Mouse (Mus musculus) T-helper 17 cell (primary cell): ENCODE results near the gene Farsb.

Experiments used
- in situ Hi-C, 2 experiments: fragments of 300-600 bp; cut with MboI, MseI; formaldehyde crosslinking; loops; 1 replicate in 1 of 2; 2 replicates in 1 of 2; pipeline ENCODE4 v1.15.1; 2025; ENCODE audit warnings: high pct_unique_total_duplicates in 2 of 2

Farsb gene

DNA sequence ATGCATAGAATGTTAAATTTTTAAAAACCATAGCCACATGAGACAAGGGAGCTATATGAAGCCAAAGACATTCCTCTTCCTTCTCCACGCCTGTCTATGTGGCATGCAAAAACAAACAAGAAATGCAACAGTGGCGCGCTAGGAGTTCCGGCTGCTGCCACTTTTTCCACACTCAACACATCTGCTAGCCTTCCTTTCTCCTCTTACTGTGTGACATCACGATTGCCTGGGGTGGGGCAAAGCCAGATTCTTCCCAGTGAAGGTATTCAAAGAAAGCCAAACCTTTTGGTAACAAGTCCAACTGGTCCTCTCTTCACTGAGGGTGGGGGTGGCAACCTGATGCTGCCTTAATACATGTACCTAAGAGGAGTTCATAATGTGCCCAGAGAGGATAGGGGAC lies 66.9 kb downstream of the Farsb start:
- in situ Hi-C loops = no loop called here

GRCm38 (mm10) chr1:78420271-78420670 lies 68.4 kb downstream of the Farsb start:
- in situ Hi-C loops = no loop called here

GRCm38 (mm10) chr1:78419593-78419992 lies 69.1 kb downstream of the Farsb start:
- in situ Hi-C loops = no loop called here

GRCm38 (mm10) chr1:78417154-78417911 lies 71.4 kb downstream of the Farsb start:
- in situ Hi-C loops = no loop called here

- in situ Hi-C loops = no loop called here
Measured at GRCm38 (mm10) chr1:78414421-78414820, 74.3 kb downstream of the Farsb start.

DNA sequence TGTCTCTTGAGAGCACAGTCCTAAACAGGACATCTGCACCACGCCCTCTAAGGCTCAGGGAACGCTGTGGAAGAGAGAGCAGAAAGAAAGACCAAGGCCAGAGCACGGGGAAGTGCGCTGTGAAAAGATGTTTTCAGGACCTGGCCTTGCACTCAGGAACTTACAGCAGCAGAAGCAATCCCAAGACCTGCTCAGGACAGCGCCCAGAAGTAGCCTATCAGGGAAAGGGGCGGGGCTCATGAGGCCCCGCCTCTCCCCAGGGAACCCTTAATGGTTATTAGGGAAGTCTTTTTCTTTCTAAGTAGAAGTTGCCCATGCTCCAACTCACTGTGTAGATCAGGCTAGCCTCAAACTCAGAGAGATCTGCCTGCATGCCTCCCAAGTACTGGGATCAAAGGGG lies 76.0 kb downstream of the Farsb start:
- in situ Hi-C loops = no loop called here

GRCm38 (mm10) chr1:78409396-78409795 lies 79.3 kb downstream of the Farsb start:
- in situ Hi-C loops = loop anchor here in 1 of 2 experiments (10.0 kb wide), 2 partner anchors 185 to 435 kb away; no protein-coding TSS in a partner anchor

- in situ Hi-C loops = loop anchor here in 1 of 2 experiments (10.0 kb wide), 2 partner anchors 177 to 427 kb away; no protein-coding TSS in a partner anchor
Measured at GRCm38 (mm10) chr1:78401413-78401812, 87.3 kb downstream of the Farsb start.

DNA sequence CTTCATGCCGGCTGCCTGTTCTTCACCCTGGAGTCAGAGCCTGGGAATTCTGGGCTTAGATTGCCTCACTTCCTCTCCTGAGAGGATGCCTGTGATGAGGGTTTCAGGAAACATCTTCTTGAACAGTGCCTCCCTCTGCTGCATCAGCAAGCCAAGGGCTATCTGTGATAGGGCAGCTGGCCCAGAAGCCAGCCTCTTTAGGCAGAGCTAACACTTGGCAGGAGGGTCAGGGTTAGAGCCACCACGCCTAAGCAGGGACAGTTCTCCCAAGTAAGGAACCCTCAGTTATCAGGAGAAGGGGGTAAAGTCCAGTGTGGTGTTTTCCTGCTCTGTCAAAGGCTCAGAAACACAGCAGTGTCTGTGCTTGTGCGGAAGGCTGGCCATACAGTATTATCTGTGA lies 88.9 kb downstream of the Farsb start:
- in situ Hi-C loops = loop anchor here (10.0 kb wide), 3 partner anchors 175 to 505 kb away; no protein-coding TSS in a partner anchor

DNA sequence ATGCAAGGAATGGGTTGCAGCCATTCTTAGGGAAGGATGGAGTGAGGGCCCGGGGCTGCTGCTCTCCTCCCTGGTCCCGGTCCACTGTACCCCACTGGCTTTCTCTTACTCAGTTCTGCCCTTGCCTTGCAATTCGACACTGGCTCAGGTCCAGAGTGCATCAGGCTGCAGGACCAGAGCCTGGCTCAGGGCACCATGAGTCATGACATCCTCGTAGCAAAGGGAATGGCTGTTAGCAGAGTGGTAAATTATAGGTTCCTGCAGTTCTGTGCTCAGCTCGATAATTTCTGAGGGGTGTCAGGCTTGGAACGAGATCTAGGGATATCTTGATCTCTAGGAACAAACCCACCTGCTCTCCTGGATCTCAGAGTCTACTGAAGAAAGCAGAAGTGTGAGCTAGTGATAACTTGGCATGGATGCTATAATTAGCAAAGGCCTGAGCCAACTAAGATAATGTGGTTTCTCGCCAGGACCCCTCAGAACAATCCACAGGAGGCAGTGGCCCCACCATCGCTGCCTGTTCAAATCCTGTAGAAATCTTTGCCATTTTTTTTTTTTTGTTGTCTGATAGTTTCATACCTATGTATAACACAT lies 92.3 kb downstream of the Farsb start:
- in situ Hi-C loops = loop anchor here (10.0 kb wide), 2 partner anchors 422 to 508 kb away; no protein-coding TSS in a partner anchor

DNA sequence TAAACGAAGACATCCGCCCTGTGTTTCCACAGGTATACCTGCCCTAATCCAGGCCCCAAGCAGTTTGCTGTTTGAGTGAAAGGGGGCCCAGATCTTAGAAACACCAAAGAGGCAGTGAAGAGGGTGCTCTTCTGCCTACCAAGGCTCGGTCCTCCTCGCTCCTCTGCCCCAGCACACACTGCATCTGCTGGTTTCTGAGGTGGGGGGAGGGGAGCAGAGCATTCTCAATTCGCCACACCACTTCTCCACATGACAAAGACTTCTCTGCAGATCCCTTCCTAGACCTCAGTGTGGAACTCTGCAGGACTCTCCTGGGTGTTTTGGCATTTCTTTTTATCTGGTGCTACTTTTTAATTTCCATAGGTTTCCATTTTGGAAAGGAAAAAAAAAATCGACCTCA lies 93.0 kb downstream of the Farsb start:
- in situ Hi-C loops = loop anchor here (10.0 kb wide), 2 partner anchors 421 to 509 kb away; no protein-coding TSS in a partner anchor

DNA sequence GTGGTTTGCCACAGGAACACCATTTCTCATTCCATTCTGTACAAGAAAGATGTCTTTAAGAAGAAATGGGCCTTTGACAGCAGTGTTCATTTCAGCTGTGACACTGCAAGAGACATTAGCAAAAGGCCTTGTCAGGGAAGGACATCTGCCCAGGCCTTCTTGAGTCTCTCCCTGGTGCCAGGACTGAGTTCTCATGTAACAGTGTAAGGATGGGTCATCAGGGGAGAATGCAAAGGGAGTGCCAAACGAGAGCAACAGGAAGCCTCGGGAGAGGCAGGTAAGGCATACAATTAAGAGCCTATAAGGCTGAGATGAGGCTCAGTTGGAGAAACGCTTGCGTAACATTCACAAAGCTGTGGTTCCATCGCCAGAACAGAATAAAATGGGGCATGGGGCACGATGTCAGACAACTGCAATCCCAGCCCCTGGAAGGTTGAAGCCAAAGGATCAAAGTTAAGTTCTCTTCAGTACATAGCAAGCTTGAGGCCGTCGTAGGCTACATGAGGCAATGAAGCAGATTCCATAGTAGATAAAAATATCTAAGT lies 93.4 kb downstream of the Farsb start:
- in situ Hi-C loops = loop anchor here (10.0 kb wide), 2 partner anchors 420 to 510 kb away; no protein-coding TSS in a partner anchor

DNA sequence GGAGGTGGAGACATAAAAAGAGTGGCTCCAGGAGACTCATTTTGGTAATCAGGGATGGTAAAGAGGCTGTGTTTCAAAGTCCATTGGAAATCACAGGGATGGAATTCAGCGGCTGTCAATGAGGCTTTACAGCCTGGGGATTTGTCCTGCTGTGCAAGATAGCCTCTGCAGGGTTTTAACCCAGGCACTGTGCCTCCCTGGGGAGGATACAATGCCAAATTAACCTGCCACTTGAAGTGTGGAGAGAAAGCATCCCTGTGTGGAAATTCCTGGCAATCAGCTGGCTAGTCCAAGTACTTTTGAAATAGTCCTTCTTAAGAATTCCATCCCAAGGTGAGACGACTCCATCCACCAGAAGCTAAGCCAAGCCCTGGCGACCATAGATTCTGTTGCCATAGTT lies 99.8 kb downstream of the Farsb start:
- in situ Hi-C loops = no loop called here

- in situ Hi-C loops = no loop called here
Measured at GRCm38 (mm10) chr1:78387854-78388253, 100.8 kb downstream of the Farsb start.

DNA sequence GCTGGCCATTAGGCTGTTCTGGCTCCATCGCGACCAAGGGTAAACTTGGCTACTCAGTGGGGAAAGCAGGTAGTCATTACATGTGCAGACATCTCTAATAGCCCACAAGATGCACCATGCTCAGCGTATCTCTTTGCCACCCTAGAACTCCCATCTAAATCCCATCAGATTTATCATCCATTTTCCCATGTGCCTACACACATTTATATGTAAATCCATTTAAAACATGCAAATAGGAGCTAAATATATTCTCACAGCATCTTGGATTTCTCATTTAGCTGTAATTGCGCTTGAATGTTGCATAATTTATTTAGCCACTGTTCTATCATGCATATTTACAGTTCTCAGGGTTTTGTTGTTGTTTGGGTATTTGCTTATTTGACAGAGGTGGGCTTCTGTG lies 107.7 kb downstream of the Farsb start:
- in situ Hi-C loops = no loop called here

DNA sequence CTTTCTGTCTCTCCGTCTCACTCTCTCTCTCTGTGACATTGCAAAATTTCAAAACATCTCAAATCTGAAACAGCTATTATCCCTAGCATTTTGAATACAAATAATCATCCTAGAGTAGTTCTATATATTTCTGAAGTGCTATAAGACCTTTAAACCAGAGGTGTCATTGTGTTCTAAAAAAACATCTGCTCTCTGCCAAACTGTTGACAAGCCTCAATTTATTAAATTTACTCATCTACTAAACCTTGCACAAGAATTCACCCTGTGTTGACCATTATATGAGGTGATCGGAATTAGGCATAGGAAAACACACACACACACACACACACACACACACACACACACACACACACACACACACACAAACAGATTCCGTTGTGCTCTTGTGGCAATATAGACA lies 113.6 kb downstream of the Farsb start:
- in situ Hi-C loops = no loop called here

DNA sequence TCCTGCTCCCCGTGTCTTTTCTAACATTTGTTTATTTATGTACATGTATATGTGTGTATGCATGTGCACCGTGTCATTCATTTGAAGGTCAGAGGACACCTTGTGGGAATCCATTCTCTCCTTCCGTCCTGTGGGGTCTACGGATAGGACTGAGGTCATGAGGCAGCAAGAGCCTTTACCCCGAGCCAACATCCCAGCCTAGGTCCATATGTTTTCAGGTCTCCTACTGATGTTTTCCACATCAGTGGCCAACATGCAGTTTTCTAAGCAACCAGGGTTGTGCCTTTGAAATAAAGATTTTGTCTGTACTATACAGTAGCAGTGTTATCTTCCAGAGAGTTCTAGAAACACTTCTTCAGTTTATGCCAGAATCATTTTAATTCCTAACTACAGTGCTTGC lies 114.9 kb downstream of the Farsb start:
- in situ Hi-C loops = no loop called here

GRCm38 (mm10) chr1:78372316-78372715 lies 116.4 kb downstream of the Farsb start:
- in situ Hi-C loops = no loop called here

- in situ Hi-C loops = no loop called here
Measured at GRCm38 (mm10) chr1:78371569-78372236, 117.0 kb downstream of the Farsb start.

DNA sequence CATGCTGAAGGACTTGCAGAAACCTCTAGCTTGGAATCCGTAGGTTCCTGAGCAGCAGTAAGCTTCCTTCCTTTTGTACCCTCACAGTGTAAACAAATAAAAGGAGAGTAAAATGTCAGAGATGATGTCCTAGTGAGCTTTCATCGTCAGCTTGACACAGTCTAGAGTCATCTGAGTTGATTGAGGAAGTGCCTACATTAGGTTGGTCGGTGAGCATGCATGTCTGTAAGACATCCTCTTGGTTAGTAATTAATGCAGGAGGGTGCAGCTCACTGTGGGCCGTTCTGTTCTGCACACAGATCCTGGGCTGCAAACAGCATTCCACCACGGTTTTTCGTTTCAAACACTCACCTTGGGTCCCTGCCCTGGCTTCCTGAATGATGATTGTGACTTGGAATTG lies 118.6 kb downstream of the Farsb start:
- in situ Hi-C loops = no loop called here
